Mouse (Mus musculus): Measurements from ENCODE around the gene Ppp4r3a.
A peak's percentile ranks its signal among the peaks of the same experiment; 100 is the strongest.
"Not testable (repeated sequence)": the region's sequence is repeated elsewhere in the genome, so short reads cannot be mapped to it uniquely, and the experiment has no call there.

The Ppp4r3a gene

GRCm38 (mm10) chr12:101083076-101083838, at the start of gene Ppp4r3a:
Ppp4r3a (minus strand) TSS chr12:101083702.
- DNase-seq, result peak; percentile 97

DNA sequence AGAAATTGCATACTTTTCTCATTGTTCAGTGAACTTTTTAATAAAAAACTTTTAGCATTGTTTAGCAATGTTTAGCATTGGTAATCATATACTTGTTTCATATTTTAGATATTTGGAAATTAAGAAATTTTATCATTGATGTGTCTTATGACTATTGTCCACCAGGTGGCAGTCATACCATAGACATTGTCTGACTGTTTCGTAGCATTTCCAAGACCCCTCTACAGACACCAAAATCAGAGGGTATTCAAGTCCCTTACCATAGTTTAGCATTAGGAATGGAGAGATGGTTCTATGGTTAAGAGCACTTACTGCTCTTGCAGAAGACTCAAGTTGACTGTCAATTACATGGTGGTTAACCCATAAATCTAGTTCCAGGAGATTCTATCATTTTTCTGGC, 39.5 kb upstream of the Ppp4r3a start:
- no peak for DNase-seq

- not testable (repeated sequence) for DNase-seq
Measured at GRCm38 (mm10) chr12:101122066-101122465, 38.6 kb upstream of the Ppp4r3a start.

DNA sequence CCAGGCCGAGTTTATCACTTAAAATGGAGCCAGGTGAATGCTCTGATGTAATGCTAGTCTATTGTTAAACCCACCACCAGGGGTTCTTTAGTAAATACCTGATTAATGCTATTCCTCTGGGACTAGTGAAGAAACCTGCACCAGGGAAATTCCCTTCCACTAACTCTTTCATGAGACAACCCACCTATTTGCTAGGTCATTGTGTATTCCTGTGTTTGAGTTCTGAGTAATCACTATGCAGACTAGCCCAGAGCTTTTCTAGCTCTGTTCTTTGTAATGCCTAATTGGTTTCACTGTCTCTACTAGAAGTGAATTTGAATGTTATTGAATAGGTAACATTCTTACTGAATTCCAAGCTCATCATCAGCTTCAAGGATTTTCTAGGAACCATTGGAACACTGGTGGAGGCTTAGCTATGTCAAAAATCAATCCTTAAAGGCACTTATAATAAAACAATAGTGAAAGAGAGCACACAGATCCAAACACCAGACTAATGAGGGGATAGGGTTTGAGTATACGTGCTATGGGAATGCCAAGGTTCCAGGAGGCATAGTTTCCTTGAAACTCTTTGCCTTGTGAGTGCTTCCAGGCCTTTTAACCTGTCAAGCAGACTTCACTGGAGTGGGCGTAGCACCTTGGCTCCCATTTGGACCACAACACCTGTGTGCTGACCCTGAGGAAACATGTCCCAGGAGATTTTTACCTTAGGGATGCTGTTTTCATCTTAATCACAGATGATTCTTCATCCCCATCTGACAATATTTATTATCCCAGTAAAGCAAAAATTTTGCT, 26.5 kb upstream of the Ppp4r3a start:
- DNase-seq, result not testable (repeated sequence)

DNA sequence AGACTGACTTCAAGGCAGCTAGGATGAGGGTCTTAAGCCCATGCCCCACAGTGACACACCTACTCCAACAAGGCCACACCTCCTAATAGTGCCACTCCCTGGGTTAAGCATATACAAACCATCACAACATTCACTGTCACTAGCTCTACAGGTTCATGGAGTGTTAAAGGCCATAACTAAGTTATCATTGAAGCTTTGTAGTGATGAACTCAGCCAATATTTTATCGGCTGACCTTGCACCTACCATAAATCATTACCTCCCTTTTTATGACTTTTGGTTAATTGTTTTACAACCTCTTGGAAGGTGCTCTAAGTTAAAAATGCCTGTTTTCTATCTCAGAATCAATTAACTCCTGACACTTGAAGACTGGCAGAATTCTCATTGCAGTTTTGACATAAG, 24.2 kb upstream of the Ppp4r3a start:
- DNase-seq, result no peak

DNA sequence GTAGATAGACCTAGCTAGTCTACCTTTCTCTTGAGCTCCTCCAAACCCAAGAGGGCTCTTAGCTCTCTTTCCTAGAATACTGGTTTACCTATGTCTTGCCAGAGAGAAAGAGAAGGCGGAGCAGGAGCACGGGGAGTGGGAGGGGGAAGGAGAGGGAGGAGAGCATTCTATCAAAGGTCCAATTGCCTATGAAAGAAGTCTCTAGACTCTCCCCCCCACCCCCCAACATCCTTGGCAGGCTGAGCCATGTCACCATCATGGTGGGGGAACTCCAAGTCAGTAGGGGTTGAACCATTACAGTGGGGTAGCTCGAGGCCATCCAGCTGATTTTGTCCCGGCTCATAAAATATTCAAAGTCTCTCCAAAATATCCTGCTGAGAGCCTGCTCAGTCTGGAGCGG, 22.1 kb upstream of the Ppp4r3a start:
- no peak for DNase-seq

- peak in 1 of 2 experiments; percentile 24 for DNase-seq
Measured at GRCm38 (mm10) chr12:101102648-101103047, 19.1 kb upstream of the Ppp4r3a start.

GRCm38 (mm10) chr12:101093678-101094077, 10.2 kb upstream of the Ppp4r3a start:
- DNase-seq, result not testable (repeated sequence)

GRCm38 (mm10) chr12:101089955-101090354, 6.5 kb upstream of the Ppp4r3a start:
- no peak for DNase-seq

GRCm38 (mm10) chr12:101087406-101087805, 3.9 kb upstream of the Ppp4r3a start:
- no peak for DNase-seq

- DNase-seq, result no peak
Measured at GRCm38 (mm10) chr12:101084881-101085666, 1.6 kb upstream of the Ppp4r3a start.

GRCm38 (mm10) chr12:101084237-101084636, 735 bp upstream of the Ppp4r3a start:
- peak in 1 of 2 experiments; percentile 15 for DNase-seq

GRCm38 (mm10) chr12:101083839-101084195, 315 bp upstream of the Ppp4r3a start:
- no peak for DNase-seq

DNA sequence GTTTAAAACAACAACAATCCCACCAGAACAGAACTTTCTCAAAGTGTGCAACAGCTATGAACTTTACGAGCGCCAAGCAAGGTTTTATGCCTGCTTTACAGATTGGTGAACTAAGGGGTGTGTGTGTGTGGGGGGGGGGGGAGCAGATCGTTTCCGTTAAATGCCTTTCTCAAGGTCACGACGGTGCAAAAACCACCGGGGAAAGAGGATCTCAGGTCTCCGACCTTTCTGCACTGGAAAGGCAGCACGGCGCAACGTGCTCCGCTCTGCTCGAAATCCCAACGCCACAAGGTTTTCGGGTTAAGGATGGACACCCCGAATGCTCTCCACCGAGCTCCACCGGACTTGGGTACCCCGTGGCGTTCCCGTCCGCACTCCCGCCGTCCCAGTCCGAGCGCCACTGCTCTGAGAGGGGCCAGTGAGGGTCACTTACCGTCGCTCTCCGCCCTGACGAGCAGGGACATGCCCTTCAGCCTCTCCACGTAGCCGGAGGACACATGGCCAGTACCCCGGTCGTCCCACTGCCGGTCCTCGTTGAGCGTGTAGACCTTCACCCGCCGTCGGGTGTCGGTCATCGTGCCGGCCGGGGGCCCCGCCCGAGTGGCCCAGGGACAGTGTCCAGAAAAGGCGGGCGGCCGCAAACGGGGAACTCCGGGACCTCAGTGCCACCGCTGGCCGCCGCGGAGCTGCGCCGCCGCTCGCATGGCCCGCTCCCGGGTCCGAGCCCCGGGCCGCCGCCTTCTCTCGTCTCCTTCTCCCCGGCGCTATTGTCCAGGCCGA, 1.0 kb downstream of the Ppp4r3a start:
- DNase-seq, result peak; percentile 33 to 63

- DNase-seq, result no peak
Measured at GRCm38 (mm10) chr12:101077955-101078354, 5.5 kb downstream of the Ppp4r3a start.

- no peak for DNase-seq
Measured at GRCm38 (mm10) chr12:101075433-101075832, 8.1 kb downstream of the Ppp4r3a start.

- no peak for DNase-seq
Measured at GRCm38 (mm10) chr12:101074821-101075429, 8.6 kb downstream of the Ppp4r3a start.

DNA sequence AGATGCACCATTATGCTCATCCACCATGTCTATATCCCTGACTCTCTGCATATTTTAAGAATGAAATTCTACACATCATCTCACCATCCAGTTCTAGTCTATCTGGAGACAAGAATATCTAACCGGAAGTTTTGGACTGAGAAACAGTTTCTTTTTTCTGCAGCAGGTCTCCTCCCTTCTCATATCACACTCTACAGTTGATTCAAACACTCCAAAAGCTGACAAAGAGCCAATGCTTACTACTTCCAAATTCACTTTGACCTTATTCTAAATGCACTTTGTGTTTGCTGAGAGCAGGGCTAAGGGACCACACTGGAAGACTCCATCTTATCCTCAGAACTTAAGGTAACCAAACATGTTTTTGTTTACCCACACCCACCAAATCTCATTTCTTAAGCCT, 13.7 kb downstream of the Ppp4r3a start:
- DNase-seq, result no peak

DNA sequence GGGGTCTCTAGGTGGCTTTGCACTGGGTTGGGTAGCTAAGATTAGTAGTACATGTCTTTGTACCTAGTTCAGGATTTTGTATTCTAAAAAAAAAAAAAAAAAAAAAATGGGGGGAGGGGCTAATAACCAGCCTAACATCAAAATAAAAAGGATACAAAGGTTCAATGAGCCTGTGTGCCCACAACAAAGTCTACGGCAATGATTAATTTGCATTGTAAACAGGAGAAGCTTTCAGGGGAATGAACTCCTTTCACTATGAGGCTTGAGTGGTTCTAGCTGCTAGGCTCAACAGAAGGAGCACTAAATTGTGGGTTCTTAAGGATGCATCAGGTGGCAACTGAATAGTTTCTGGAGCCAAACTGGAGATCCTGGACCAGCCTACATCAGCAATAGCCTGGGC, 17.2 kb downstream of the Ppp4r3a start:
- DNase-seq, result no peak

GRCm38 (mm10) chr12:101039956-101040355, 43.5 kb downstream of the Ppp4r3a start:
- no peak for DNase-seq

DNA sequence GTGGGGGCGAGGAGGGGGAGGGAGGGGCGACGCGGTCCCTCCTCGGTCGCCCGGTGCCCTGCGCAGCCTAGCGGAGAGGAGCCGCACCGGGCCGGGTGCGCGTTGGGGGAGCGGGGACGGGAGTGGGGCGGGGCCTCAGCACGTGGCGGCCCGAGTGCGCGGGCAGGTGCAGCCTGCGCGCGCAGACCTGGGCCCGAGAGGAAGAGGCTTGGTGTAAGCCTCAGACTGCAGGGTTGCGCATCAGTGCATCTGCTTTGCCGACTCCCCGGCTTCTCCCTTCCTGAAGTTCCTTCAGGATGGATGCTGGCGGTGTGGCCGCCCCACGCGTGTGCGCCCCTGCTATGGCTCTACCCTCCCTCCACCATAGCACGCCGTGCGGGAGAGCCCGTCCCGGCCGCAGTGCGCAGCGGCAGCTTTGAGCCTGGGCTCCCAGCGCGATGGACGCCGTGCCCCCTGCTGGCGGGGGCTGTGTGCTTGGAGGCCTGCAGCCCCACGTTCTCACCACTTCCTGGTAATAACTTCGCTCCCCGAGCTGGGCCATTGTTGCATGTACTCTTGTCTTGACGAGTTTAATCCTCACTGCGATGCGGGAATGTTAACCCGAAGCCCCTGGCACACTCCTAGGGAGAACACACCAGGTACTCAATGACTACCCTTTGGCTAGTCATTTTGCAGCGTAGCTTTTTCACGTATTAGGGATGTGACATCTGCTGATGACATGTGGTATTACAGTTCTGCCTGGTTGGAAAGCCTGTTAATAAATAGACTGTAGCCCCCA, 54.4 kb downstream of the Ppp4r3a start, which contains the start of gene Ccdc88c:
TSS of gene Ccdc88c (minus strand) at position 103 of the 778 bp plus-strand sequence.
- DNase-seq, result peak; percentile 71 to 79
